Mouse (Mus musculus) stomach, postnatal 0 days (tissue): ENCODE measurements at regions not wholly inside any gene's neighbourhood (a gene's known extent, or its start where the extent isn't known, plus 50 kb on each side); places are given as distances from the start of the nearest gene placed in this dataset.

Source experiments
- CTCF ChIP-seq: IDR thresholded peaks from 2 replicates; pipeline ENCODE4 v1.5.1; 2016; ENCODE audit warnings: antibody characterized with exemption, low read depth, mild to moderate bottlenecking, moderate library complexity
- EP300 ChIP-seq: optimal IDR thresholded peaks from 2 replicates; pipeline ENCODE3; 2016; ENCODE audit warnings: antibody characterized with exemption

DNA sequence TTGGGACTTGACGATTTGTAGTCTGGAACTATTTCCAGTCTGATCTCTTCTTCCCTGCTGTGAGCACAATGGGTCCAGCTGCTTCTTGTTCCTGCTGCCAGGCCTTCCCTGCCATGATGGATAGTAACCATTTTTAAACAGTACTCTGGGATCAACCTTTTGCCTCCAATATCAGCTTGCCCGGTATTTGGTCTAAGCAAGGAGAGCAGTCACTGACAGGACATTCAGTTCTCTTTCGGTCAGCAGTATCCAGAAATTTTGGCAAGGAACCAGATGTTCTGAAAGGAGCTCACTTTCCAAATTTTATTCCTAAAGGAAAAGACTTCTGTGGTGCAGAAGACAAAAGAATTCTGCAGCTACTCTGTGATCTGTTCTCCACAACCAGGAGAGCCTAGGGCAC, 162.6 kb upstream of the Mki67 start:
- no peak for TF ChIP-seq CTCF
- TF ChIP-seq EP300 = no peak
